Mouse (Mus musculus) forebrain, embryonic 14.5 days (tissue): ENCODE results near the gene Ubl4b. TPM values are rescaled to one million over a fixed set of nuclear protein-coding genes. Genes with fewer than 3 reads are reported as not detected.

Source experiments
- ATAC-seq: fragments of 200-750 bp; cut with Nextera tagmentation; 2 replicates; pipeline ENCODE4 v1.8.0; 2017; ENCODE audit warnings: mild to moderate bottlenecking, moderate library complexity
- DNase-seq: peaks from one replicate; pipeline ENCODE4 v3.0.0-alpha.2; 2015; ENCODE audit warnings: low spot score
- H3K27ac ChIP-seq: fragments of 300-500 bp; sonication (generic); 2 replicates; pipeline ENCODE4 v1.5.1; 2014; ENCODE audit warnings: low read depth, mild to moderate bottlenecking, control low read depth, low read length, moderate library complexity
- H3K27me3 ChIP-seq: fragments of 300-500 bp; sonication (generic); replicated peaks from 2 replicates; pipeline ENCODE4 v1.6.1; 2014; ENCODE audit warnings: low read length, control low read depth, mixed read lengths; ENCODE audit not compliant: control insufficient read depth, insufficient read depth
- H3K36me3 ChIP-seq: fragments of 300-500 bp; sonication (generic); 2 replicates; pipeline ENCODE4 v1.6.1; 2014; ENCODE audit warnings: low read length, control low read depth; ENCODE audit not compliant: control insufficient read depth, insufficient read depth
- H3K4me1 ChIP-seq: fragments of 300-500 bp; sonication (generic); 2 replicates; pipeline ENCODE4 v1.6.1; 2014; ENCODE audit warnings: antibody characterized with exemption, low read length, control low read depth; ENCODE audit not compliant: control insufficient read depth, insufficient read depth
- H3K4me2 ChIP-seq: fragments of 300-500 bp; sonication (generic); 2 replicates; pipeline ENCODE4 v1.6.1; 2014; ENCODE audit warnings: mild to moderate bottlenecking, control low read depth, low read length
- H3K4me3 ChIP-seq: fragments of 300-500 bp; sonication (generic); 2 replicates; pipeline ENCODE4 v1.5.1; 2014; ENCODE audit warnings: low read depth, low read length, control low read depth
- H3K9ac ChIP-seq: fragments of 300-500 bp; sonication (generic); 2 replicates; pipeline ENCODE4 v1.6.1; 2014; ENCODE audit warnings: mild to moderate bottlenecking, low read length, control low read depth, moderate library complexity
- H3K9me3 ChIP-seq: fragments of 300-500 bp; sonication (generic); replicated peaks from 2 replicates; pipeline ENCODE4 v1.6.1; 2016; ENCODE audit warnings: low read length, control low read depth, mixed read lengths; ENCODE audit not compliant: control insufficient read depth
- WGBS: fragments of 180-500 bp; shearing (Covaris S2); extraction: QIAGEN DNeasy Blood & Tissue Kit; methylation state at CpG from one replicate; pipeline ENCODE4 v1.1.7; 2014; 5-methylcytosine and 5-hydroxymethylcytosine counted together
- polyA plus RNA-seq: library from polyadenylated mRNA; unstranded; fragments of >200 nt; fragmentation: Nextera tagmentation; extraction: Ambion mirVana; gene quantifications from 2 replicates; pipeline ENCODE4 v1.2.1, GENCODE M21; 2014

The Ubl4b gene
- polyA plus RNA-seq, 1 experiment from 2014 or later: not detected

GRCm38 (mm10) chr3:107593632-107594031, 38.8 kb upstream of the Ubl4b start:
- WGBS: 54% methylated on average over 2 of the region's 2 CpGs
- ATAC-seq (no peak), DNase-seq (no peak)
- H3K4me1 ChIP-seq: peaks cover 8% of the 10 kb centered on the region
- H3K4me2 ChIP-seq: no peak overlapping the region
- no peaks in the 10 kb centered on the region for H3K36me3 ChIP-seq
- no peaks in the 10 kb centered on the region for H3K9me3 ChIP-seq
- no peak overlapping the region for H3K9ac ChIP-seq
- peaks cover 65% of the 10 kb centered on the region for H3K27me3 ChIP-seq
- no peak overlapping the region for H3K4me3 ChIP-seq
- H3K27ac ChIP-seq: no peak overlapping the region

- H3K27ac ChIP-seq: no peak overlapping the region
- peaks cover 8% of the 10 kb centered on the region for H3K4me1 ChIP-seq
- H3K9me3 ChIP-seq: no peaks in the 10 kb centered on the region
- H3K4me2 ChIP-seq: no peak overlapping the region
- H3K4me3 ChIP-seq: no peak overlapping the region
- H3K36me3 ChIP-seq: no peaks in the 10 kb centered on the region
- no peak for ATAC-seq
- no peak overlapping the region for H3K9ac ChIP-seq
- WGBS: 57% methylated on average over 1 of the region's 1 CpGs
- DNase-seq: no peak
- H3K27me3 ChIP-seq: peaks cover 62% of the 10 kb centered on the region
Measured at GRCm38 (mm10) chr3:107591612-107592011, 36.7 kb upstream of the Ubl4b start.

- Histone ChIP-seq H3K9me3 (no peaks in the 10 kb centered on the region), H3K36me3 (no peaks in the 10 kb centered on the region), H3K9ac (no peak overlapping the region), H3K27ac (no peak overlapping the region), H3K4me1 (no peaks in the 10 kb centered on the region), H3K27me3 (peaks cover 58% of the 10 kb centered on the region), H3K4me3 (no peak overlapping the region), H3K4me2 (no peak overlapping the region)
- ATAC-seq (no peak), DNase-seq (no peak)
- 75% methylated on average over 6 of the region's 6 CpGs for WGBS
Measured at GRCm38 (mm10) chr3:107586504-107586903, 31.6 kb upstream of the Ubl4b start.

GRCm38 (mm10) chr3:107583893-107584292, 29.0 kb upstream of the Ubl4b start:
- no peak overlapping the region for H3K4me2 ChIP-seq
- no peak for DNase-seq
- no peak overlapping the region for H3K9ac ChIP-seq
- H3K4me1 ChIP-seq: no peaks in the 10 kb centered on the region
- WGBS: 0% methylated on average over 1 of the region's 1 CpGs
- H3K9me3 ChIP-seq: no peaks in the 10 kb centered on the region
- no peaks in the 10 kb centered on the region for H3K36me3 ChIP-seq
- no peak overlapping the region for H3K4me3 ChIP-seq
- no peak for ATAC-seq
- no peak overlapping the region for H3K27ac ChIP-seq
- H3K27me3 ChIP-seq: peaks cover 70% of the 10 kb centered on the region

GRCm38 (mm10) chr3:107582875-107583767, 28.2 kb upstream of the Ubl4b start:
- under 1% methylated on average over 65 of the region's 65 CpGs for WGBS
- ATAC-seq (peak; percentile 48; the same call in 1 of the 2 replicates), DNase-seq (peak; percentile 20)
- no peaks in the 10 kb centered on the region for H3K4me1 ChIP-seq
- H3K4me3 ChIP-seq: peak overlapping the region; percentile 17
- peak overlapping the region; percentile 38 for H3K4me2 ChIP-seq
- peaks cover 66% of the 10 kb centered on the region for H3K27me3 ChIP-seq
- H3K9ac ChIP-seq: no peak overlapping the region
- H3K9me3 ChIP-seq: no peaks in the 10 kb centered on the region
- H3K36me3 ChIP-seq: no peaks in the 10 kb centered on the region
- no peak overlapping the region for H3K27ac ChIP-seq

DNA sequence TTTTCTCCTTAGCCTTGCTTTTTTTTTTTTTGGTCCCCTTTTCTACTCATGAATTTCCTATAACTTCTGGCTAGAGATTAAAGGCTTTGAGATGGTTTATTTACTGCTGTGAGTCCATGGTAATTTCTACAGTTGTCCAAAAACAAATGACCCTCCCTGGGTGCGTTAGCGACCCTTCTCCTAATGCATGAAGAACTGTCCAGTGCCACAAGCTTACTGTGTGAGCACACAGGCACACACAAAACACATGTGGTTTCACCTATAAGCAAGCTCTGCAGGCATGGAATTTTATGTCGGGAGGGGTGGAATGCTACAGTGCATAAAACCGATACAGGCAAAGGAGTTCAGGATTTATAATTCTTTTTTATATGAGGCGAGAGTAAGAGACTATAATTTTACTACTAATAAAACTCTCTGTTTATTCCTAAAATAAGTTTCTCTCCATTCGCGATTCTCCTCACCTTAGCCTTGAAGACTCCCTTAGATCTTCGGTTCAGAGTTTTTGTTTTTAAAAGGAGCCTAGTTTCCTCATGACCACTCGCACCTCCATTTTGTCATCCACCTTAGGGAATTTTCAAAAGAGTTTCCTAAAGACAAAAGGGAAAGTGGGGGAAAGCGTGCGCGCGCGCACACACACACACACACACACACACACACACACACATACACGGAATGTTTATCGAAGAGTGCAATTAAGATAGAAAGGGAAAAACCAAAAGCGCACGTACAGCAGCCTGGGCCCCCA, 27.4 kb upstream of the Ubl4b start:
- Histone ChIP-seq H3K27me3 (peaks cover 62% of the 10 kb centered on the region), H3K36me3 (no peaks in the 10 kb centered on the region), H3K27ac (no peak overlapping the region), H3K4me1 (no peaks in the 10 kb centered on the region), H3K9ac (no peak overlapping the region), H3K4me3 (peak overlapping the region; percentile 17), H3K9me3 (no peaks in the 10 kb centered on the region), H3K4me2 (peak overlapping the region; percentile 38)
- no peak for DNase-seq
- no peak for ATAC-seq
- WGBS: under 1% methylated on average over 18 of the region's 18 CpGs

- H3K4me1 ChIP-seq: no peaks in the 10 kb centered on the region
- no peak overlapping the region for H3K4me3 ChIP-seq
- H3K9ac ChIP-seq: no peak overlapping the region
- no peak overlapping the region for H3K27ac ChIP-seq
- ATAC-seq (no peak), DNase-seq (no peak)
- H3K9me3 ChIP-seq: no peaks in the 10 kb centered on the region
- H3K4me2 ChIP-seq: no peak overlapping the region
- 3% methylated on average over 15 of the region's 15 CpGs for WGBS
- no peaks in the 10 kb centered on the region for H3K36me3 ChIP-seq
- H3K27me3 ChIP-seq: peaks cover 53% of the 10 kb centered on the region
Measured at GRCm38 (mm10) chr3:107581103-107582010, 26.5 kb upstream of the Ubl4b start.

DNA sequence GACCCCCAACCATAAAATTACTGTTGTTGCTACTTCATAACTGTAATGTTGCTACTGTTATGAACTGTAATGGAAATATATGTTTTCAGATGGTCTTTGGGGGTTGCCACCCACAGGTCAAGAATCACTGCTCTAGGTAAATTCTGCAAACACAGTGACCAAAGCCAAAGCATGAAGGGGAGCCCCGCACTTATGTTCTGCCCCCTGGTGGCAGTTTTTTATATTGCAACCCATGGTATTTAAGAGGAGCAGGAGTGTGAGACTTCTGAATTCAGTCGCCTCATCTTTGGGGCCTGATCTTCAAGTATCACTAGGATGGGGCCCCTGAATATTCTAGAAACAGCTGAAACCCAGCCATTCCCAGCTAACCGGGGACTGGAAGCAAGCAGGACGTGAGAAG, 24.6 kb upstream of the Ubl4b start:
- 4% methylated on average over 4 of the region's 4 CpGs for WGBS
- Histone ChIP-seq H3K4me2 (no peak overlapping the region), H3K27me3 (peaks cover 41% of the 10 kb centered on the region)

More for the DNA sequence above, 24.6 kb upstream of the Ubl4b start:
- H3K36me3 ChIP-seq: no peaks in the 10 kb centered on the region
- H3K4me1 ChIP-seq: no peaks in the 10 kb centered on the region
- no peak overlapping the region for H3K9ac ChIP-seq
- DNase-seq: peak; percentile 76
- 0 out of 2 replicates have a peak, but pooled peaks have one; percentile 42 for ATAC-seq
- H3K27ac ChIP-seq: no peak overlapping the region
- no peak overlapping the region for H3K4me3 ChIP-seq
- no peaks in the 10 kb centered on the region for H3K9me3 ChIP-seq
